Mouse (Mus musculus) heart, postnatal 0 days (tissue): ENCODE data around the gene Trak1.

Experiments
- CTCF ChIP-seq: IDR thresholded peaks from 2 replicates; pipeline ENCODE4 v1.5.1; 2016; ENCODE audit warnings: antibody characterized with exemption, control low read depth, low read depth
- EP300 ChIP-seq: IDR thresholded peaks from 2 replicates; pipeline ENCODE4 v1.6.1; 2016; ENCODE audit warnings: antibody characterized with exemption, low read depth

DNA sequence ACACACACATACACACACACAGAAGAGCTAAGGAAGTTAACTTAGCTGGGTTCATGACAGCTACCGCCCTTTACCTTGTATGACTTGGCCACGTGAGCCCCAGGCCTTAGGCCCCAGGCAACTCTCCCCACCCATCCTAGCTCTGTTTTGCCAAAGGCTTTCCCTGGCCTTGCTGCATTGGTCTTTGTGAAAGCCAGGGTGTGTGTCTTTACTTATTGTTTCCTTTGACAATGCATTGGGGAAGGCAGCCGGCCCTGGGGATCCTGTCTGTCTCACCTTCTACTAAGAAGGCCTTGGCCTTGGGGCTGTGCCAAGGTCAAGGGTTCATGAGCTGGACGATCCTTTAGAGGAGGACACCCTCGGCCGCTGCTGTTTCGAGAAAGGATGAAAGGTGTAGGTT is 38.3 kb downstream of the Trak1 start:
- TF ChIP-seq CTCF (no peak), EP300 (no peak)
